Mouse (Mus musculus): ENCODE data around the gene Lrmda.

DNA sequence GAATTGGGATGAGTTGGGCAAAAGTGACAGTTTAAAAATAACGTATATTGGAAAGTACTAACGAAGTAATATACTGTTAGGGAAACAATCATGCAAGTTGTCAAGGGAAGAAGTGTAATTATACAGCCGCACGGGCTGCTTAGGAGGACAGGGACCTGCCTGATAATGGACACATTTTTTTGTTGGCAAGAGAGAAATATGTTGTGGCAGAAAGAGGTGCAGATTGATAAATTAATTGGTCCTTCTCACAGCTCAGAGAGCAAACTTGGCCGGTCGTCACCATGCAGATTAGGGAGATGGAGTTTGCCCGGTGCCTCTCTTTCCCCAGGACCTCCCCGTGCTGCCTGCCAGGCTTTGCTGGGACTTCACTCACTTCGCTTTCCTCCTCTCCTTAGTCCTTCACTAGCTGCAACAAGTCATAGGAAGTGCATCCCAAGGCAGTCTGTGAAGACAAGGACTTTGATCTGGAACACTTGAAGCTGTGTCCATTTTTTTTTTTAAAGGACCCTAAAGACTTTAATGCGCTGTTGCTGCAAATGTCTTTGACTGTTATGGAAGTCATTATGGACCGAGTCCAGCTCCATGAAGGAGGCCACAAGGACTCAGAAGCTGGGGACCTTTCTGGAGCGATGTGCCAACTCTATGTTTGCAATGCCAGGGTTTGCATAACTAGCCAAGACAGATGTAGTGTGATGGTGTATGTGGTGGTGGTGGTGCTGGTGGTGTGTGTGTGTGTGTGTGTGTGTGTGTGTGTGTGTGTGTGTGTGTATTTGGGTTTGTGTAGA lies 179.3 kb downstream of the Lrmda start:
- TF ChIP-seq CTCF (IDR thresholded peaks at IDR 0.05; ENCODE audit: borderline replicate concordance, insufficient read depth, low read length) (no peak), POLR2A (IDR thresholded peaks at IDR 0.05; ENCODE audit: low read depth, low read length) (no peak)
